Mouse (Mus musculus) induced T-regulatory cell, adult 2 months (primary cell): ENCODE results near the gene Pik3cg.
"Not testable (repeated sequence)": the region's sequence is repeated elsewhere in the genome, so short reads cannot be mapped to it uniquely, and the experiment has no call there.

ENCODE experiments used
- DNase-seq: peaks from one replicate; pipeline ENCODE4 v3.0.0-alpha.2; 2012; ENCODE audit warnings: low read depth

The Pik3cg gene

GRCm38 (mm10) chr12:32207948-32208891 is at the start of gene Pik3cg:
Pik3cg (minus strand) TSS chr12:32208659.
- peak; percentile 79 for DNase-seq

- no peak for DNase-seq
Measured at GRCm38 (mm10) chr12:32248483-32248882, 40.0 kb upstream of the Pik3cg start.

GRCm38 (mm10) chr12:32245566-32246233 is 37.2 kb upstream of the Pik3cg start:
- peak; percentile 80 for DNase-seq

GRCm38 (mm10) chr12:32243586-32243985 is 35.1 kb upstream of the Pik3cg start:
- no peak for DNase-seq

- not testable (repeated sequence) for DNase-seq
Measured at GRCm38 (mm10) chr12:32239134-32239533, 30.7 kb upstream of the Pik3cg start.

- no peak for DNase-seq
Measured at GRCm38 (mm10) chr12:32238433-32238832, 30.0 kb upstream of the Pik3cg start.

GRCm38 (mm10) chr12:32237839-32238238 is 29.4 kb upstream of the Pik3cg start:
- DNase-seq, result no peak

- no peak for DNase-seq
Measured at GRCm38 (mm10) chr12:32237139-32237538, 28.7 kb upstream of the Pik3cg start.

- DNase-seq, result no peak
Measured at GRCm38 (mm10) chr12:32236450-32236849, 28.0 kb upstream of the Pik3cg start.

- no peak for DNase-seq
Measured at GRCm38 (mm10) chr12:32233871-32234270, 25.4 kb upstream of the Pik3cg start.

GRCm38 (mm10) chr12:32231398-32231797 is 22.9 kb upstream of the Pik3cg start:
- DNase-seq, result no peak

- DNase-seq, result no peak
Measured at GRCm38 (mm10) chr12:32223629-32224028, 15.2 kb upstream of the Pik3cg start.

- DNase-seq, result no peak
Measured at GRCm38 (mm10) chr12:32222758-32223385, 14.4 kb upstream of the Pik3cg start.

- no peak for DNase-seq
Measured at GRCm38 (mm10) chr12:32220387-32220786, 11.9 kb upstream of the Pik3cg start.

GRCm38 (mm10) chr12:32215143-32215542 is 6.7 kb upstream of the Pik3cg start:
- no peak for DNase-seq

- DNase-seq, result peak; percentile 23
Measured at GRCm38 (mm10) chr12:32212702-32213101, 4.2 kb upstream of the Pik3cg start.

- DNase-seq, result no peak
Measured at GRCm38 (mm10) chr12:32212156-32212555, 3.7 kb upstream of the Pik3cg start.

- no peak for DNase-seq
Measured at GRCm38 (mm10) chr12:32211257-32211656, 2.8 kb upstream of the Pik3cg start.

- DNase-seq, result no peak
Measured at GRCm38 (mm10) chr12:32208951-32209350, 492 bp upstream of the Pik3cg start.

GRCm38 (mm10) chr12:32207141-32207540 is 1.3 kb downstream of the Pik3cg start:
- DNase-seq, result no peak

- DNase-seq, result peak; percentile 83
Measured at GRCm38 (mm10) chr12:32203695-32204094, 4.8 kb downstream of the Pik3cg start.

- peak; percentile 52 for DNase-seq
Measured at GRCm38 (mm10) chr12:32202583-32202982, 5.9 kb downstream of the Pik3cg start.

GRCm38 (mm10) chr12:32201932-32202331 is 6.5 kb downstream of the Pik3cg start:
- DNase-seq, result peak; percentile 56
